Mouse (Mus musculus) A20 (cell line): ENCODE results near the gene Ptgir.

Experiments
- DNase-seq: peaks from one replicate; pipeline ENCODE4 v3.0.0-alpha.2; 2011; ENCODE audit warnings: low read depth, low spot score

Gene Ptgir

DNA sequence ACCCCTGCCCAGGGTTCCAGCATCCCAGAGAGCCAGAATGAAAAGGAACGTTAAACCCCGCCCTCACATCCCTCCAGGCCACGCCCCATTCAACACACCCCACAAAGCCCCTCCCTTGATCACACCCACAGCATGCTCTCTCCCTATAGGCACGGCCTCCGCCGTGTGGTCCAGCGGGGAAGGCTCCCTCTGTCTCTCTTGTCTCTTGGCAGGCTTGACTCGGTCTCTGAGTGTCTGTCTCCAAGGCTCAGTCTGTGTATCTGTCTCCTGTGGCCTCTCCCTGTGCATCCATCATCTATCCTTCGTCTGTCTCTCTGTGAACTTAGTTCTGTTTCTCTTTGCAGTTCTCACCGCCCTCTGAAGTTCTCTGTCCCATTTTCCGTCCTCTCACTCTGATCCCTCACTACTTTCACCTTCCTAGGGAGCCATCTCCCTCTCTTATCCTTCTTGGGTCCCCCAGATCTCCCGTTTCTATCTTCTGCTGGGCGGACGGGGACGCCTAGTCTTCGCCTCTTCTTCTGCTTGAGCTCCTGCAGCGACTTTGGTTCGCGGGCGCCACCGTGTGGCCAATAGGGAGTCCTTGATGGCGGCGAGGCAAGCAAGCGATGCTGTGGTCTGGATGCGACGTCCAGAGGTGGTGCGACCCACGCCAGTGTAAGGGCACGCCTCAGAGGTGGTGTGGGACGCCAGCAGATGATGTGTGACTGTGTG is 14.5 kb upstream of the Ptgir start, which contains the start of gene Gng8:
TSS of gene Gng8 (plus strand) at position 146 of the 711 bp plus-strand sequence.
- DNase-seq, result peak; percentile 90

DNA sequence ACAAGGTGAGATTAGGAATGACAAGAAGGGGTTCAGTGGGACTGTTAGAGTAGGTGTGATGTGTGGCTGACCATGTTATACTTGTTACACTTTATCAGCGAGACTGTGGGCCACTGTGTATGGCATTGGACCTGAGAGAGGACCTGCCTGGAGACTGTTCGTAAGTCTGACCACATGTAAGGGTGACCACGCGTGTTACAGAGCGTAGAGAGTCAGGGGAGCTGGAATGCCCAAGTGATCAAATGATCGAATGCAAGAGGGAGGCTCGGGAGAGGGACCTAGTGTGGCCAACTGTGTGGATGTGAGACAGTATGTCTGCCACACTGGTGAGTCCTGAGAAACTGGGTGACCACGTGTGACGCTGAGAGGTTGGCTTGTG is 13.9 kb upstream of the Ptgir start:
- DNase-seq, result no peak

DNA sequence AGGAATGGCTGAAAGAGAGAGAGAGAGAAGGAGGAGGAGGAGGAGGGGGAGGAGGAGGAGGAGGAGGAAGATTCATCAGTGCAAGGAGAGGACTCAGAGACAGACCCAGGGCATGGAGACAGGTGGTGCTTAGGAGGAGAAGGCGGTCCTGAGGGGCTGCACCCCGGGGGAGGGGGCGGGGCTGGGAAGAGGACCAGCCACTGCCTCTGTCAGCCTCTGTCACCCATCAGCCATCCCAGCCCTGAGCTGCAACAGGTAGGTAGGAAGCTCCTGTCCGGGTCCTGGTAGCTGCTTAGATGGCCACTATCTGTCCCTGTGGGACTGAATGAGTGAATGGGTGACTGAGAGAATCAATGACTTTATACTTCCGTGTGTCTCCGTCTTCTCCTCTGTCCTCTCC is 12.7 kb upstream of the Ptgir start:
- DNase-seq, result no peak

DNA sequence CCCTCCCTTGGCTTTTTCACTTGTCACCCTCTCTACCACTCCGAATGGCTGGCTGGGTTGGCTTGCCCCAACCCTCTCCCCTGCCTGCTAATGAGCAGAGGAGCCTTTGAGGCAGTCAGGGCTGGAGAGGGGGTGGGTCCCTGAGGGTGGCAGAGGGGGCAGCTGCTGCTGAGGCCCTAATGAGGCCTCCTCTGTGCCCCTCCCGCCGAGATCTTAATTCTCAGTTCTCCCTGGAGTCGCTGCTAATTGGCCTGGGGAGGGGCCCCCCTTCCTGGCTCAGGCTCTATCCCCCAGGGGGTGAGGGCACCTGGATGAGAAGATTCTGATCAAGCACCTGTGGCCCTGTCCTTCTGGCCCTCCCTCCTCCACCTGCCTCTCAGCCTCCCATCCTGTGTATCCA is 12.0 kb upstream of the Ptgir start:
- DNase-seq, result no peak

DNA sequence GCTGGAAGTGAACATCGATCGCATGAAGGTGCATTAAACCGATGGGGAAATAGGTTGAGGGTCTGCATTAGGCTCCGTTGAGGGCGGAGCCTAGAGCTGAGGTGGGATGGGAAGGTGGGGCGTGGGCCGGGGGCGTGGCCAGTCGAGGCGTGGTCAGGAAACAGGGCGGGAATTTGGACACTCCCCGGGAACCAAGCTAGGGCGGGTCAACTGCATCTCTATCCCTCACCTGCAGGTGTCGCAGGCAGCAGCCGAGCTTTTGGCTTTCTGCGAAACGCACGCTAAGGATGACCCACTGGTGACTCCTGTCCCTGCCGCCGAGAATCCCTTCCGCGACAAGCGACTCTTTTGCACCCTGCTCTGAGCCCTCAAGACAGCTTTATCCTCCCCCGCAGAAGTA is 11.3 kb upstream of the Ptgir start:
- peak; percentile 80 for DNase-seq

DNA sequence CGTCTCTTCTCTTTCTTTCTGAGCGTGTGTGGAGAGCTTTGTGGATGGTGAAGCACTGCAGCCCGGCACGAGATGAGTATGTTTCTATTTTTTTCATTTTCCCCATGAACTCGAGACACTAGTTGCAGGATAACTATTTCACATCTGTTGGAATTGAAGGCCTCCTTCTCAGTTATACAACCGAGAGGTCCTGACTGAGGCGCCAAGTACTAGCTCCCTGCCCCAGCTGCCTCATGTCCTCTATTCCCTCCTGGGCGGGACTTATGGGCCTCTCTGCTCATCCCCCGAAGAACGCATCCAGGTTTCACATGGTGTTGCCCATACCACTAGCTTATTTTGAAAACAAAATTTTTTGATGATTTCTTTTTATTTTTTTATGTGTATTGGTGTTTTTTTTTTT is 10.8 kb upstream of the Ptgir start:
- DNase-seq, result no peak

DNA sequence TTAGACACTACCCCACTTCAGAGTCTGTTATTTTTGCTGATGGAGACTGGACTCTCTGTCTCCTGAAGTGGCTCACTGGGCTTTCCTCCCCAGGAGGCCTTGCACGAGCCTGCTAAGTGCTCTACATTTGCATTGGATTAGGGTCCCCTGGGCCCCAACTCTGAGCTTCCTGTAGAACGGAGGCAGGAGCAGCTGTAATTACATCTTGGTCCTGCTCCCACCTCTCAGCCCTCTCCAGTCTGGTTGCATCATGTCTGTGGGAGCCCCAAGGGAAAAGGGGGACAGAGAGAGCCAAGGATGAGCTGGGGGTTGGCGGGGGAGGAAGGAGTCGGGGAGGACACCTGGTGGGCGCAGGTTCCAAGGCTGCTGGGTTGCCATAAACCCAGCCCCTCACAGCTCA is 5.8 kb upstream of the Ptgir start:
- no peak for DNase-seq

DNA sequence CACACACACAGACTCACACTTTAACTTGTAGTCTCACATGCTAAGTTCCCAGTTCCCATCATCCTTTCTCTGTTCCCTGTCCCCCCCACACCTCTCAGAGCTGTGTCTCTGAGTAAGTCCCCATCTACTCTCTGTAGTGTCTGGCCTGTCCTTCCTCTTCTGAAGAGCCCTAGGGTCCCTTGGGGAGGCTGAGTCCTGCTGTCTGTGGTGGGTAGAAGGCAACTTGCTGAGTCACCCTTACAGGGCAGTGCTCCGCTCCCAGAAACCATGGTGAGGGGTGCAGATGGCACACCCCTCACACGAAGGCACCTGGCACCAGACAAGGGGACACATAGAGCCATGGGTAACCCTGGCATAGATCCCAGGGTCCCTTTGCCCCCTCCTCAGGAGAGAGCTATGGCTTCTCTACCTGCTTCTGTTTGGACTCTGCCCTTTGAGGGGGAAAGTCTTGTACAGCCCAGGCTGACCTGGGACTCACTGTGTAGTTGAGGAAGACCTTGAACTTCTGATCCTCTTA is 2.8 kb upstream of the Ptgir start:
- DNase-seq, result peak; percentile 66

DNA sequence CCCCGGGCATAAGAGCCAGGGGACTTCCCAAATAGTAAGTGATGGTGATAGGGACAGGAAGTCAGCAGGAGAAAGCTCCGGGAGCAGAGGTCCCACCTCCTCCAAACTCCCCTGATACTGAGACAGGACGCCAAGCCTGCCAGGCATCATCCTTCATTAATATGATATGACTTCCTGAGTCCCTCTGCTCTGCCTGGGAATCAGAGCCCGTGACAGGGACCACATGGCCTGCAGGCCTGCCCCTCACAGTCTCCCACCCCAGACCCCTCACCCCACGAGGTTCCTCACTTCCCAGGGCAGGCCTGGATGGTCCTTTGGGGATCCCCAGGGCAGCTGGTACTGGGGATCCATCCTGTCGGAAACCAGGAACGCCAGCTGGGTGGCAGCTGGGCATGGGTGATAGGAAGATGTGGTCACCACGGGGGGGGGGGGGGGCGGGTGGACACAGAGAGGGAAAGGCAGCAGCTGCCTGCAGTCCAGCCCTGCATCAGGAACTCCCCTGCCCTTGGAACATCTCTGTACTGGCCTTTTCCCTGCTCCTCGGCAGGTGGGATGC is 2.1 kb upstream of the Ptgir start:
- no peak for DNase-seq

DNA sequence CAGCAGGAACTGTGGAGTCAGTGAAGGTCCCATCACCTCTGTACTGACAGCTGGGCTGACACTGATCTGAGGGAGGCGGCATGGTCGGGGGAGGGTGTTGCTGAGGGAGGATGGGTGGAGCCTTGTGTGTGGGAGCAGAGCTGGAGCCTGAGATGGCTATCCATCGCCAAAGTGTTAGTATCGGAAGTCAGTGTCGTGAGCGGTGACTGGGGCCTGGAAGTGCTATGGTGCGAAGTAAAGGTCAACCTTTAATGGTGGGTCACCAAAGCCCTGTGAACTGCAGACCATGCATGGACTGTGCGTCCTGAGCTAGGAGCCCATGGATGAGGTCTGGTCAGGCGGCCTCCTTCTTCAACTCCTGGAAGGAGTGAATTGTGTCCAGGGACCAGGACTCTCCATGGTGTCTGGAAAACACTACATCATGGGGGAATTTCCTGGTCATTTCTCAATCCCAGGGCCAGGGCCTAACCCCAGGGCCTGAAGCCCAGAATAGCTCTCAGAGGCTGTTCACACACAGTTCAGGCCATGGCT is 734 bp upstream of the Ptgir start:
- DNase-seq, result peak; percentile 24

DNA sequence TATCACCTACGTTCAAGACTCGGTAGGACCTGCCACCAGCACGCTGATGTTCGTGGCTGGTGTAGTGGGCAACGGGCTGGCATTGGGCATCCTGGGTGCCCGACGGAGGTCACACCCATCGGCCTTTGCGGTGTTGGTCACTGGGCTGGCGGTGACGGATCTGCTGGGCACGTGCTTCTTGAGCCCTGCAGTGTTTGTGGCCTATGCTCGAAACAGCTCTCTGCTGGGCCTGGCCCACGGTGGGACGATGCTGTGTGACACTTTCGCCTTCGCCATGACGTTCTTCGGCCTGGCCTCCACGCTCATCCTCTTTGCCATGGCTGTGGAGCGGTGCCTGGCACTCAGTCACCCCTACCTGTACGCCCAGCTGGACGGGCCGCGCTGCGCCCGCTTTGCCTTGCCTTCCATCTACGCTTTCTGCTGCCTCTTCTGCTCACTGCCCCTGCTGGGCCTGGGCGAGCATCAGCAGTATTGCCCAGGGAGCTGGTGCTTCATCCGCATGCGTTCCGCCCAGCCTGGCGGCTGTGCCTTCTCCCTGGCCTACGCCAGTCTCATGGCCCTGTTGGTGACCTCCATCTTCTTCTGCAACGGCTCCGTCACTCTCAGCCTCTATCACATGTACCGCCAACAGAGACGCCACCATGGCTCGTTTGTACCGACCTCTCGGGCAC is 734 bp downstream of the Ptgir start:
- DNase-seq, result no peak

DNA sequence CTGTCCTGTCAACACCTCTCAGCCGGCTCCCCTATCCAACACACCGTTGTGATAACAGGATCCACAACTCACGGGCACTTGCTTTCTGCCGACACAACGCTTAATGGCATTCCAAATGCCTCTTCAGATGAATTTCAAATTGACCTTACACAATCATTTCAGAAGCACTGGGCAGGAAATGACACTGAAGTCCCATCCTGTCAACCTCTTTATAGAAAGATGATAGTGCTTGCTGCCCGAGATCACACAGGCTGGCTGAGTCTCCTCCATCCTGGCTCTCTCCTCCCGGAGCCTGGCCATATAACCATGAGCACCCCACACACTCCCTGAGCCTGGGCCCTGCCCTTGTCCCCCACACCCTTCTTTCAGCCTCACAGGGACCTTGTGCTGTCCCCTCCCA is 1.6 kb downstream of the Ptgir start:
- DNase-seq, result no peak

DNA sequence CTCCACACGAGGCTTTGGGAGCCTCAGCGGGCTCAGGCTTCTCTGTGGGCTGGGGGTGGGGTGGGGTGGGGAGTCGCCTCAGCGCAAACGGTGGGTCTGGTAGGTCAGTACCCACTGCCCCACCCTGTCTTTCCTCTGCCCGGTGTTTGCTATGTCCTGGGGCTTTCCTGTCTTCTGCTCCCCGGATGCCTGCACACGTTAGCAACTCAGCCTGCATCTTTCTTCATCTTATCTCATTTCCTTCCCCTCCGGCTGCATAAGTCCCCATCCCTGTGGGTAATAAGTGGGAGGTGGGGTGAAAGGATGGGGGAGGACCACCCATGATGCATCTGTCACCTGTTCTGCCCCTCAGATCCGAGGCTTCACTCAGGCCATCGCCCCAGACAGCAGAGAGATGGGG is 2.1 kb downstream of the Ptgir start:
- no peak for DNase-seq

DNA sequence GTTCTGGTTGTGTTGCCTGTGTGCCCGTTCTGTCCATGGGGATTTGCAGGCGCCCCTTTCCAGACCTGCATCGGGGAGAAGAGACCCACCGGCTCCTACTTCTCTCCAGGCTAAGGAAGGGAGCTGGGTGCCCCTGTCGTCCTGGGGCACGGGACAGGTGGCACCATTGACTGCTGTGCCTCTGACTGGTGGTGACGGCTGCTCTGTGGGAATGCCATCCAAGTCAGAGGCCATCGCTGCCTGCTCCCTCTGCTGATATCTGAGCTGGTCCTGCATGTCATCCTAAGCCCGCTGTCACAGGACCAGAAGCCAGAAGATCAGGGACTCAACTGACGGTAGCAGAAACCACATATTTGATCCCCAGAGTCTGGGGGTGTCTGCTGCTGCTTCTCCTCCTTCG is 2.6 kb downstream of the Ptgir start:
- DNase-seq, result no peak

DNA sequence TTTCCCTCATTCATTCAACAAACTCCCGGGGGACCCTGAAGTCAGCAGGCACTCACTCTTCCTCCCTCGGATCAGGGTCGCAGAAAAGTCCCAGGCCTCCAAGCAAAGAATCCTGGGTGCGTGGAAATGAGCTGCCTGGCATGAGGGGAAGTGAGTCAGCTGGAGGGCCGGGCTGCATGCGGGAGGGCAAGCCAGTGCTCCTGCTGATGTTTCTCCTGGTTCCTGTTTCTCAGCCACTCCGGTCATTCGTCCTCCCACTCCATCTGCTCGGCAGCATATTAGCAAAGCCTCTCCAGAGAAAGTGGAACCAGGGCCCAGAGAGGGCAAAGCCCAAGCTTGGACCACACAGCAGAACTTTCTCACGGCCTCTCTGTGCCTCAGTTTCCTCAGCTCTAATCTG is 3.6 kb downstream of the Ptgir start:
- no peak for DNase-seq

DNA sequence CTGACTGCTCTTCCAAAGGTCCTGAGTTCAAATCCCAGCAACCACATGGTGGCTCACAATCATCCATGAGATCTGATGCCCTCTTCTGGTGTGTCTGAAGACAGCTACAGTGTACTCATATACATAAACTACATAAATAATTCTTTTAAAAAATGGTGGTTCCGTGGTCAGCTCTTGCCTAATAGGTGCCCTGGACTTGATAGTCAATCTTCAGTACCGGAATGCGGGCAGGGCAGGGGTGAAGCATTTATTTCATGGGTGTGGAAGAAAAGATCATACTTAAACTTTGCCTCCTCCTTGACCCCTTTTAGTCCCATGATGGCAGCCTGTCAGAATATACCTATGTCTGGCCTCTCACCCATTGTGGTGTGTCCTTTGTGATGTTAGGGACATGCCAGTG is 5.6 kb downstream of the Ptgir start:
- no peak for DNase-seq

DNA sequence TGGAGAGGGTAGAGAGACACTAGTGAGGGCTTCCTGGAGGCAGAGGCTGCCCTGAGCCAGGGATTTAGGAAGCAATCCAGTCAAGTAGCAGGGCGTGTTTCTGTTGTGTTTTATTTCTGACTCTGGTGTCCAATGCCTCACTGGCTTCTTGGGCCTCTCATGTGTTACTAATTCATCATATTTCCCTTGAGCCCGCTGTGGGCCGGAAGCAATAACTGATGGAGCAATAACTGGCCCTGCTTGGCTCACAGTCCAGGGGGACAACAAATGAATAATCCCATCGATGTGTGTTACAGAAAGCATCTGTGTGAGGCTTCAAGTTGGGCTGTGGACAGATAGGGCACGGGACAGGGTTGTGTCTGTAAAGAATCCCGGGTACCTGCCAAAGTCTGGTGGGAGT is 6.1 kb downstream of the Ptgir start:
- no peak for DNase-seq

DNA sequence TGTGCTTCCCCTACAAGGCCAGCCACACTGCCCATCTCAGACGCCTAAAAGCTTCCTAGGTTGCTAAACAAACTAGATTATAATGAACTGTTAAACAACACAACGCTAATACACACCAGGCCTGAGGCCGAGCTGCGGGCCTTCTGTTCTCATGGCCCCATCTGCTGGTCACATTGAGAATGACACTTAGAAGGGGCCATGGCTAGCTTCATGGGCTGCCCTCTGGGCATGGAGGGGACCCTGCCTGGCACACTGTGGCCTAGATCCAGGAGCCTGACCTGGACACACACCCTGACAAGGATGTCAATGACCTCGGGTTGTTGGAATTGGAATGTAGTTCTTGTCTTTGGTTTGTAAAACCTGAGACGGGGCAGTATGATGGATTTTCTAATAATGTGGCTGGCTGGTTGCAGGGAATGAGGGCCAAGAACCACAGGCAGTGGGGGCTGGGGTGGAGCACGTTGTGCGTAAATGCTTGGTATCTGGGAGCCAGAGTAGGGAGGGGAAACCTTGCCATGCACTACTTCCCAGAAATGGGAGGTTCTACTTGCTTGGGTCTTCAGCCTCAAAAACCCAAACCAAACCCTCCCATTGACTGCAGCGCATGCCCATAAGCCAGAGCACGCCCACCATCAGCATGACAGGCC is 7.6 kb downstream of the Ptgir start:
- DNase-seq, result peak; percentile 75

DNA sequence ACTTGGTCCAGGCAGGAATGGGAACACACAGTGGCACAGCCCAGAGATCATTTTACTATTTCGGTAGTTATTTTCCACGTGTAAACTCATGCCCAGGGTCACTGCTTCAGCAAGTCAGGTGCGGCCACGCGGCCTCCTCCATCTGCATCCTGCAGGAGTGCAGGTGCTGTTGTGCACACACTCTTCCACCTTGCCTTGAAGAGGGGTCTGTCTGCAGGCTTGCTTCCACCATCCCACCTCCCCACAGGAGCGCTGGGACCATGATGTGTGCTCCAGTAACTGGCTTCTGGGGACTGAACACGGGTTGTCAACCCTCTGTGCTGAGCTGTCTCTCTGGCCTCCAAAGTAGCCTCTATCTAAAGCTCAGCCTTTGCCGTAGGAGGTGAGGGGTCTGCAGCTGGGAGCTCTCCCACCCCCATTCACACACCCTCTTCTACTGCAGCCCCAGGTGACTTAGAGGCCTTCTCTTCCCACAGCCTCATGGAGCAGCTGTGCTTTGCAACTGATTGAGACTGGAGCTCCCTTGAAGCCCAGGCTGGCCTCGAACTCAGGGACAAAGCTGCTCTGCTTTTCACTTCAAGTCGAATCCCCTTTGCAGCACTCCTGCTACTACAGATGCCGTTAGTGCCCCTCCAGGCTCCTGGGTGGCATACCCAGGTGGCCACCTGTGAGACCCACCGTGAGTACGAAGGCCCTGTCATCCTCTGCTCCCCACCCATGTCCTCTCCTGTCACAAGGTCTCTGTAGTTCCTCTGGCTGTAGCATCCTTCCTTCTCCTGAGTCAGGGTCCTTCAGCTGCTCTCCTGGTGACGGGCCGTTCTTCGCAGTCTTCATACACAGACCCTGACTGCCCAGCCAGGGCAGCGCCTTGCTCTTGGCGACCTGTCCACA is 8.4 kb downstream of the Ptgir start:
- no peak for DNase-seq

DNA sequence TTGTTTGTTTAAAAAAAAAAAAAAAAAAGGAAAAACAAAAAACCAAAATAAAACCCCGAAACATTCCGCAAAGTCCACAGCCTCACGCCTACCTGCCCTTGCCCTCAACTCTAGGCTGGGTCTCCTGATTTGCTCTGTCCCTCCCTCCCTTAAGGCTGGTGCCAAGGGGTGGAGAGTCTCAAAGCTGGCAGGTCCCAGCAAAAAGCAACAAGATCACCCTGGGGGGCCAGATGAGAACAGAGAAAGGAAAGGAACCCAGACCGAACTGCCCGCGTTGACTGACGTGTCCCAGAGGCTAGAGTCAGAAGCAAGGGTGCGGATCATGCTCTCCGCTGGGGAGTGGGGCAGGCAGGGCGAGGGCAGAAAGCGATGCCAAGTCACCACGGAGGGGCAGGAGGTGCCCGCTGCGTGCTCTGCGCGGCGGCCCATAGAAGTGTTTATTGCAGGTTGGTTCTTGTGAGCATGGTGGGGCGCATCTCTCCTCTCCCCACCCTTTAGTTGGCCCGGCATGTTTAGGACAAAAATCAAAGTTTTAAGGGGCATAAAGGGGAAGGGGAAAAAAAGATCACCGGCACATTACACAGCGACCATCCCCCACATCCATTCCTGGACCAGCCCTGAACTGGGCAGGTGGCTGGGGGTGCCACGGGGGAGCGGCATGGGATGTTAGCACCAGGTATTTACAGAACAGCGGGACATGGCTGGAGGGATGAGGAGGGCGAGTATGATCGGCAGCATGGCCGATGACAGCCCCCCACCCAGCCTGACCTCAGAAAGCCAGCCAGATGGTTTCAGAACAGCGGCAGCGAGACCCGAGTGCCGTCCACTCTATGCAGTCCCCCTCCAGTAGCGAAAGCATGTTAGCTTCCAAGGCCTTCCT is 9.4 kb downstream of the Ptgir start:
- no peak for DNase-seq
